Mouse (Mus musculus): ENCODE measurements around the gene Ramp1. TPM values are rescaled to one million over a fixed set of nuclear protein-coding genes. Genes with fewer than 3 reads are reported as not detected.

The Ramp1 gene
- polyA plus RNA-seq, 1 experiment from 2014 or later: 0.81 TPM

GRCm38 (mm10) chr1:91181784-91182450, 2.3 kb downstream of the Ramp1 start:
- H3K4me3 ChIP-seq: no peak overlapping the region
- H3K4me1 ChIP-seq (replicated peaks): peaks cover 28% of the 10 kb centered on the region
- no peak overlapping the region for H3K27ac ChIP-seq
- no peaks in the 10 kb centered on the region for H3K9me3 ChIP-seq
- WGBS: 54% methylated on average over 12 of the region's 12 CpGs
- peaks cover 39% of the 10 kb centered on the region for H3K27me3 ChIP-seq (ENCODE audit: insufficient read depth, poor library complexity, severe bottlenecking)
- H3K36me3 ChIP-seq: no peaks in the 10 kb centered on the region
- DNase-seq (ENCODE audit: low spot score): no peak

- Histone ChIP-seq H3K27ac (no peak overlapping the region), H3K27me3 (ENCODE audit: insufficient read depth, poor library complexity, severe bottlenecking) (peaks cover 36% of the 10 kb centered on the region), H3K9me3 (no peaks in the 10 kb centered on the region), H3K4me1 (replicated peaks) (peaks cover 28% of the 10 kb centered on the region), H3K4me3 (no peak overlapping the region), H3K36me3 (no peaks in the 10 kb centered on the region)
- DNase-seq (ENCODE audit: low spot score): no peak
- 83% methylated on average over 10 of the region's 10 CpGs for WGBS
Observed at GRCm38 (mm10) chr1:91183305-91183704, 3.7 kb downstream of the Ramp1 start.

- H3K27me3 ChIP-seq (ENCODE audit: insufficient read depth, poor library complexity, severe bottlenecking): peaks cover 2% of the 10 kb centered on the region; the same call in 1 of the 2 replicates
- 90% methylated on average over 6 of the region's 6 CpGs for WGBS
- peaks cover 7% of the 10 kb centered on the region for H3K4me1 ChIP-seq (replicated peaks)
- no peaks in the 10 kb centered on the region for H3K36me3 ChIP-seq
- DNase-seq (ENCODE audit: low spot score): no peak
- H3K9me3 ChIP-seq: no peaks in the 10 kb centered on the region
- H3K27ac ChIP-seq: no peak overlapping the region
- no peak overlapping the region for H3K4me3 ChIP-seq
Observed at GRCm38 (mm10) chr1:91186677-91187076, 7.1 kb downstream of the Ramp1 start.

- no peaks in the 10 kb centered on the region for H3K27me3 ChIP-seq (ENCODE audit: insufficient read depth, poor library complexity, severe bottlenecking)
- WGBS: 92% methylated on average over 5 of the region's 5 CpGs
- H3K36me3 ChIP-seq: no peaks in the 10 kb centered on the region
- no peak overlapping the region for H3K4me3 ChIP-seq
- H3K4me1 ChIP-seq (replicated peaks): peaks cover 2% of the 10 kb centered on the region; the same call in 1 of the 2 replicates
- H3K27ac ChIP-seq: no peak overlapping the region
- no peaks in the 10 kb centered on the region for H3K9me3 ChIP-seq
- DNase-seq (ENCODE audit: low spot score): no peak
Observed at GRCm38 (mm10) chr1:91187315-91187714, 7.7 kb downstream of the Ramp1 start.

- Histone ChIP-seq H3K9me3 (no peaks in the 10 kb centered on the region), H3K4me3 (no peak overlapping the region), H3K36me3 (no peaks in the 10 kb centered on the region), H3K4me1 (replicated peaks) (0 out of 2 replicates have a peak, but pooled peaks cover 5% of the 10 kb centered on the region), H3K27ac (no peak overlapping the region), H3K27me3 (ENCODE audit: insufficient read depth, poor library complexity, severe bottlenecking) (no peaks in the 10 kb centered on the region)
- DNase-seq (ENCODE audit: low spot score): no peak
- 89% methylated on average over 7 of the region's 7 CpGs for WGBS
Observed at GRCm38 (mm10) chr1:91187786-91188640, 8.4 kb downstream of the Ramp1 start.

- 0 out of 2 replicates have a peak, but pooled peaks cover 3% of the 10 kb centered on the region for H3K27me3 ChIP-seq (ENCODE audit: insufficient read depth, poor library complexity, severe bottlenecking)
- no peak overlapping the region for H3K27ac ChIP-seq
- no peak for DNase-seq (ENCODE audit: low spot score)
- no peak overlapping the region for H3K4me3 ChIP-seq
- WGBS: 89% methylated on average over 10 of the region's 10 CpGs
- H3K36me3 ChIP-seq: no peaks in the 10 kb centered on the region
- H3K9me3 ChIP-seq: no peaks in the 10 kb centered on the region
- H3K4me1 ChIP-seq (replicated peaks): 0 out of 2 replicates have a peak, but pooled peaks cover 5% of the 10 kb centered on the region
Observed at GRCm38 (mm10) chr1:91188851-91189460, 9.3 kb downstream of the Ramp1 start.

GRCm38 (mm10) chr1:91192184-91192583, 12.6 kb downstream of the Ramp1 start:
- Histone ChIP-seq H3K27me3 (ENCODE audit: insufficient read depth, poor library complexity, severe bottlenecking) (0 out of 2 replicates have a peak, but pooled peaks cover 3% of the 10 kb centered on the region), H3K36me3 (no peaks in the 10 kb centered on the region), H3K4me3 (no peak overlapping the region), H3K27ac (no peak overlapping the region), H3K4me1 (replicated peaks) (0 out of 2 replicates have a peak, but pooled peaks cover 5% of the 10 kb centered on the region), H3K9me3 (no peaks in the 10 kb centered on the region)
- 73% methylated on average over 8 of the region's 8 CpGs for WGBS
- no peak for DNase-seq (ENCODE audit: low spot score)

- 88% methylated on average over 4 of the region's 4 CpGs for WGBS
- no peaks in the 10 kb centered on the region for H3K36me3 ChIP-seq
- 0 out of 2 replicates have a peak, but pooled peaks cover 5% of the 10 kb centered on the region for H3K4me1 ChIP-seq (replicated peaks)
- no peaks in the 10 kb centered on the region for H3K9me3 ChIP-seq
- no peak for DNase-seq (ENCODE audit: low spot score)
- H3K27me3 ChIP-seq (ENCODE audit: insufficient read depth, poor library complexity, severe bottlenecking): 0 out of 2 replicates have a peak, but pooled peaks cover 3% of the 10 kb centered on the region
- H3K27ac ChIP-seq: no peak overlapping the region
- no peak overlapping the region for H3K4me3 ChIP-seq
Observed at GRCm38 (mm10) chr1:91193242-91193641, 13.6 kb downstream of the Ramp1 start.

- no peak overlapping the region for H3K27ac ChIP-seq
- H3K4me1 ChIP-seq (replicated peaks): 0 out of 2 replicates have a peak, but pooled peaks cover 5% of the 10 kb centered on the region
- 0 out of 2 replicates have a peak, but pooled peaks cover 3% of the 10 kb centered on the region for H3K27me3 ChIP-seq (ENCODE audit: insufficient read depth, poor library complexity, severe bottlenecking)
- H3K9me3 ChIP-seq: no peaks in the 10 kb centered on the region
- DNase-seq (ENCODE audit: low spot score): no peak
- no peak overlapping the region for H3K4me3 ChIP-seq
- H3K36me3 ChIP-seq: no peaks in the 10 kb centered on the region
- 85% methylated on average over 4 of the region's 4 CpGs for WGBS
Observed at GRCm38 (mm10) chr1:91193680-91194079, 14.1 kb downstream of the Ramp1 start.

GRCm38 (mm10) chr1:91199793-91200192, 20.2 kb downstream of the Ramp1 start:
- 89% methylated on average over 10 of the region's 10 CpGs for WGBS
- no peaks in the 10 kb centered on the region for H3K27me3 ChIP-seq (ENCODE audit: insufficient read depth, poor library complexity, severe bottlenecking)
- H3K27ac ChIP-seq: no peak overlapping the region
- H3K4me3 ChIP-seq: no peak overlapping the region
- no peaks in the 10 kb centered on the region for H3K9me3 ChIP-seq
- no peak for DNase-seq (ENCODE audit: low spot score)
- H3K36me3 ChIP-seq: no peaks in the 10 kb centered on the region
- 0 out of 2 replicates have a peak, but pooled peaks cover 4% of the 10 kb centered on the region for H3K4me1 ChIP-seq (replicated peaks)

- WGBS: 54% methylated on average over 3 of the region's 3 CpGs
- no peak for DNase-seq (ENCODE audit: low spot score)
- no peaks in the 10 kb centered on the region for H3K9me3 ChIP-seq
- no peaks in the 10 kb centered on the region for H3K36me3 ChIP-seq
- no peak overlapping the region for H3K27ac ChIP-seq
- H3K4me3 ChIP-seq: no peak overlapping the region
- 0 out of 2 replicates have a peak, but pooled peaks cover 7% of the 10 kb centered on the region for H3K4me1 ChIP-seq (replicated peaks)
- no peaks in the 10 kb centered on the region for H3K27me3 ChIP-seq (ENCODE audit: insufficient read depth, poor library complexity, severe bottlenecking)
Observed at GRCm38 (mm10) chr1:91201122-91201521, 21.5 kb downstream of the Ramp1 start.

GRCm38 (mm10) chr1:91204221-91204765, 24.7 kb downstream of the Ramp1 start:
- no peak for DNase-seq (ENCODE audit: low spot score)
- Histone ChIP-seq H3K27me3 (ENCODE audit: insufficient read depth, poor library complexity, severe bottlenecking) (no peaks in the 10 kb centered on the region), H3K4me1 (replicated peaks) (0 out of 2 replicates have a peak, but pooled peaks cover 7% of the 10 kb centered on the region), H3K9me3 (no peaks in the 10 kb centered on the region), H3K27ac (no peak overlapping the region), H3K36me3 (no peaks in the 10 kb centered on the region), H3K4me3 (no peak overlapping the region)
- 84% methylated on average over 5 of the region's 5 CpGs for WGBS

Measured in hindbrain, embryonic 10.5 days (tissue).